Mouse (Mus musculus) G1E (cell line): Measurements from ENCODE around the gene Elmo3.

ENCODE experiments used
- CTCF ChIP-seq: IDR thresholded peaks from 2 replicates; pipeline ENCODE4 v1.5.1; 2012; ENCODE audit warnings: low read depth, low read length, inconsistent platforms, mixed read lengths
- POLR2AphosphoS5 ChIP-seq: IDR thresholded peaks from 2 replicates; pipeline ENCODE4 v1.6.1; 2012; ENCODE audit warnings: low read depth, low read length, inconsistent platforms; ENCODE audit not compliant: insufficient replicate concordance
- TAL1 ChIP-seq: conservative IDR thresholded peaks from 2 replicates; pipeline ENCODE4 v1.6.1; 2012; ENCODE audit warnings: low read depth, low read length, inconsistent platforms, mixed read lengths

DNA sequence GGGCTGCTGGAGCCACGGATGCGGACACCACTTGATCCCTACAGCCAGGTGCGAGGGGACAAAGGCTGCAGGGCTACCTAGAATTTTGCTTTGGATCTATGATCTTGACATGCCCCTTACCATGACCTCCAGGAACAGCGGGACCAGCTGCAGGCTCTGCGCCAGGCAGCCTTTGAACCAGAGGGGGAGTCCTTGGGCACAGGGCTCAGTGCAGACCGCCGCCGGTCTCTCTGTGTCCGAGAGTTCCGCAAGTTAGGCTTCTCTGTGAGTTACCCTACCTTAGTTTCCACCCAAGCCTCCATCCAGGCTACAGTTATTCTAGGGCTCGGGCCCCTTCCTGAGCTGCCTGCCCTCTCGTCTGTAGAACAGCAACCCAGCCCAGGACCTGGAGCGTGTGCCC is 2.3 kb downstream of the Elmo3 start:
- TF ChIP-seq CTCF (no peak), TAL1 (no peak), POLR2AphosphoS5 (no peak)
